Mouse (Mus musculus) CH12.LX (cell line): Measurements from ENCODE around the gene Kcnc4. TPM values are rescaled to one million over a fixed set of nuclear protein-coding genes. Genes with fewer than 3 reads are reported as not detected.

Experiments used
- DNase-seq: peaks from one replicate; pipeline ENCODE4 v3.0.0-alpha.2; 2013; ENCODE audit errors: extremely low read depth
- H3K27ac ChIP-seq: 2 replicates; pipeline ENCODE4 v1.5.1; 2012; ENCODE audit warnings: low read depth, mild to moderate bottlenecking, control low read depth, moderate library complexity; ENCODE audit not compliant: insufficient read depth
- H3K27me3 ChIP-seq: replicated peaks from 2 replicates; pipeline ENCODE3; 2012; ENCODE audit warnings: inconsistent platforms
- H3K36me3 ChIP-seq, 2 experiments: replicated peaks in 1 of 2; 2 replicates each; pipeline versions ENCODE3 to v1.6.1; 2012; ENCODE audit warnings: inconsistent platforms in 1 of 2, low read length in 1 of 2, mild to moderate bottlenecking in 1 of 2, mixed read lengths in 1 of 2, moderate library complexity in 1 of 2; ENCODE audit not compliant: control insufficient read depth in 1 of 2, insufficient read depth in 1 of 2
- H3K4me1 ChIP-seq, 2 experiments: 2 replicates each; pipeline ENCODE4 v1.6.1; 2012; ENCODE audit warnings: inconsistent platforms in 1 of 2, moderate library complexity in 1 of 2; ENCODE audit not compliant: insufficient read depth in 2 of 2, control insufficient read depth in 1 of 2
- H3K4me2 ChIP-seq: 2 replicates; pipeline ENCODE4 v1.6.1; 2012; ENCODE audit warnings: low read depth, mild to moderate bottlenecking, control low read depth; ENCODE audit not compliant: poor library complexity, insufficient read depth, severe bottlenecking
- H3K4me3 ChIP-seq, 3 experiments: fragments of 150-350 bp in 1 of 3; sonication (generic) in 1 of 3; replicated peaks in 1 of 3; 2 replicates each; pipeline versions ENCODE3 to v1.5.1; 2011 to 2012; ENCODE audit warnings: low read depth in 2 of 3, low read length in 2 of 3, mild to moderate bottlenecking in 2 of 3, moderate library complexity in 2 of 3, control low read depth in 1 of 3, improper control_type of control experiment in 1 of 3, inconsistent platforms in 1 of 3, mixed read lengths in 1 of 3; ENCODE audit not compliant: poor library complexity in 1 of 3
- H3K79me2 ChIP-seq: replicated peaks from 2 replicates; pipeline ENCODE4 v1.6.1; 2012; ENCODE audit warnings: mild to moderate bottlenecking, moderate library complexity; ENCODE audit not compliant: control insufficient read depth, poor library complexity, insufficient read depth, severe bottlenecking; ENCODE audit errors: extremely low read depth
- H3K9ac ChIP-seq: 2 replicates; pipeline ENCODE4 v1.6.1; 2012; ENCODE audit warnings: low read depth, mild to moderate bottlenecking, control low read depth, moderate library complexity; ENCODE audit not compliant: insufficient read depth
- H3K9me3 ChIP-seq: replicated peaks from 2 replicates; pipeline ENCODE3; 2012; ENCODE audit warnings: low read length, inconsistent platforms, mixed read lengths
- CHD1 ChIP-seq: IDR thresholded peaks from 2 replicates; pipeline ENCODE4 v1.6.1; 2012; ENCODE audit warnings: low read depth, low read length, improper control_type of control experiment, inconsistent platforms
- CHD2 ChIP-seq: IDR thresholded peaks from 2 replicates; pipeline ENCODE4 v1.6.1; 2011; ENCODE audit warnings: low read length, improper control_type of control experiment
- CTCF ChIP-seq, 2 experiments: IDR thresholded peaks in 1 of 2; conservative IDR thresholded peaks in 1 of 2; 2 replicates each; pipeline ENCODE4 v1.5.1; 2011 to 2012; ENCODE audit warnings: low read depth in 2 of 2, low read length in 2 of 2, improper control_type of control experiment in 1 of 2, inconsistent platforms in 1 of 2, mild to moderate bottlenecking in 1 of 2, moderate library complexity in 1 of 2
- ELF1 ChIP-seq: IDR thresholded peaks from 2 replicates; pipeline ENCODE4 v1.6.1; 2014; ENCODE audit warnings: low read depth, mild to moderate bottlenecking, inconsistent platforms, low read length, improper control_type of control experiment
- ETS1 ChIP-seq: conservative IDR thresholded peaks from 2 replicates; pipeline ENCODE4 v1.6.1; 2012; ENCODE audit warnings: low read depth, mild to moderate bottlenecking, inconsistent platforms, low read length, improper control_type of control experiment, moderate library complexity
- GABPA ChIP-seq: IDR thresholded peaks from 2 replicates; pipeline ENCODE4 v1.6.1; 2012; ENCODE audit warnings: low read depth, low read length, improper control_type of control experiment, inconsistent platforms; ENCODE audit not compliant: insufficient replicate concordance
- HCFC1 ChIP-seq: IDR thresholded peaks from 2 replicates; pipeline ENCODE4 v1.6.1; 2012; ENCODE audit warnings: low read depth, mild to moderate bottlenecking, inconsistent platforms, low read length, improper control_type of control experiment
- JUN ChIP-seq: IDR thresholded peaks from 2 replicates; pipeline ENCODE4 v1.6.1; 2011; ENCODE audit warnings: low read depth, mild to moderate bottlenecking, low read length, improper control_type of control experiment, moderate library complexity; ENCODE audit not compliant: insufficient read depth
- JUND ChIP-seq: conservative IDR thresholded peaks from 2 replicates; pipeline ENCODE4 v1.6.1; 2011; ENCODE audit warnings: low read depth, low read length, improper control_type of control experiment
- MAX ChIP-seq: IDR thresholded peaks from 2 replicates; pipeline ENCODE4 v1.6.1; 2011; ENCODE audit warnings: low read length, improper control_type of control experiment
- MAZ ChIP-seq: IDR thresholded peaks from 2 replicates; pipeline ENCODE4 v1.6.1; 2012; ENCODE audit warnings: low read depth, mild to moderate bottlenecking, inconsistent platforms, low read length, improper control_type of control experiment, moderate library complexity
- MEF2A ChIP-seq: IDR thresholded peaks from 2 replicates; pipeline ENCODE4 v1.6.1; 2014; ENCODE audit warnings: low read depth, mild to moderate bottlenecking, inconsistent platforms, low read length, improper control_type of control experiment, borderline replicate concordance
- NELFE ChIP-seq: IDR thresholded peaks from 2 replicates; pipeline ENCODE4 v1.6.1; 2011; ENCODE audit warnings: low read depth, low read length, improper control_type of control experiment
- POLR2A ChIP-seq: IDR thresholded peaks from 2 replicates; pipeline ENCODE4 v1.6.1; 2011; ENCODE audit warnings: low read depth, mild to moderate bottlenecking, improper control_type of control experiment, low read length
- POLR2AphosphoS2 ChIP-seq: IDR thresholded peaks from 2 replicates; pipeline ENCODE4 v1.6.1; 2011; ENCODE audit warnings: low read depth, low read length, improper control_type of control experiment
- SIN3A ChIP-seq: IDR thresholded peaks from 2 replicates; pipeline ENCODE4 v1.6.1; 2012; ENCODE audit warnings: low read length, improper control_type of control experiment, inconsistent platforms
- SMC3 ChIP-seq: IDR thresholded peaks from 2 replicates; pipeline ENCODE4 v1.6.1; 2011; ENCODE audit warnings: low read depth, low read length, improper control_type of control experiment
- TCF12 ChIP-seq: IDR thresholded peaks from 2 replicates; pipeline ENCODE4 v1.6.1; 2014; ENCODE audit warnings: low read depth, mild to moderate bottlenecking, inconsistent platforms, low read length, improper control_type of control experiment
- ZC3H11A ChIP-seq: IDR thresholded peaks from 2 replicates; pipeline ENCODE4 v1.6.1; 2012; ENCODE audit warnings: low read depth, mild to moderate bottlenecking, inconsistent platforms, low read length, improper control_type of control experiment
- ZKSCAN1 ChIP-seq: IDR thresholded peaks from 2 replicates; pipeline ENCODE4 v1.6.1; 2012; ENCODE audit warnings: low read depth, inconsistent platforms, low read length, improper control_type of control experiment, borderline replicate concordance
- ZMIZ1 ChIP-seq: IDR thresholded peaks from 2 replicates; pipeline ENCODE4 v1.6.1; 2012; ENCODE audit warnings: low read depth, mild to moderate bottlenecking, inconsistent platforms, low read length, improper control_type of control experiment
- dilution Hi-C: fragments of 300-500 bp; cut with MboI; formaldehyde crosslinking; loops from 2 replicates; pipeline ENCODE4 v1.14.3; 2020; ENCODE audit warnings: low sequenced_read_pairs; ENCODE audit not compliant: extremely low pct_unique_long_range_greater_than_20kb, extremely low pct_ligation_motif_present
- in situ Hi-C: fragments of 300-500 bp; cut with MboI; formaldehyde crosslinking; loops from 3 replicates; pipeline ENCODE4 v1.14.3; 2019; ENCODE audit warnings: low sequenced_read_pairs, low pct_ligation_motif_present, low pct_unique_long_range_greater_than_20kb, mixed read lengths
- polyA plus RNA-seq: library from polyadenylated mRNA; unstranded; fragments of >175 nt; gene quantifications from 2 replicates; pipeline ENCODE4 v1.2.1, GENCODE M21; 2012; ENCODE audit warnings: low read depth; ENCODE audit not compliant: insufficient read length
- total RNA-seq, 2 experiments: library from RNA; depleted of rRNA; stranded (reverse); fragments of 300-350 nt in 1 of 2; fragments of >200 nt in 1 of 2; gene quantifications; 2 replicates each; pipeline ENCODE4 v1.2.3; 2012 to 2014

Kcnc4 gene
- total and polyA plus RNA-seq, 3 experiments = not detected

DNA sequence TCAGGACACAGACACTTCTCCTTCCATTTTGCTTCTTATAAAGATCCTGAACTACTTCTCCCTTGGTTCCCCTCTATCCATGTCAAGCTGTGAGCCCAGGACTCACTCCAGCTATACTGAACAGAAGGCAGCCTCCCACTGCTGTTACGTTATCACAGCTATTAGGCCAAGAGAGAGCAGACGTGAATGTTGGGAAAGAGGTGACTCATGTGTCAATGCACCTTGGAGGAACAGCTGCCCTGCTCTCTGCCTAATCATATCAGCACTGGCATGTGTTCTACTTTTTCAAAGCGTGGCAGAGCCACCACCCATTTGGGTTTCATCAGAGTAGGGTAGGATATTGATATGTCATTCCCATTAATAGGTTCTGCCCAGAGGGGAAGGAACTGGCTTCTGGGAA, 12.5 kb downstream of the Kcnc4 start:
- H3K27me3 ChIP-seq = peaks cover 85% of the 10 kb centered on the region
- H3K27ac ChIP-seq = no peak overlapping the region
- H3K4me2 ChIP-seq = no peak overlapping the region
- in situ Hi-C loops (no loop called here), dilution Hi-C loops (no loop called here)
- H3K36me3 ChIP-seq = no peaks in the 10 kb centered on the region
- H3K79me2 ChIP-seq = no peaks in the 10 kb centered on the region
- H3K4me1 ChIP-seq = peaks cover 6 to 10% of the 10 kb centered on the region in 2 experiments; a peak in 3 of 4 replicates
- TF ChIP-seq MAZ (no peak), MEF2A (no peak), CHD2 (no peak), NELFE (no peak), ZMIZ1 (no peak)
- H3K9me3 ChIP-seq = no peaks in the 10 kb centered on the region
- H3K9ac ChIP-seq = no peak overlapping the region
- no peak overlapping the region for H3K4me3 ChIP-seq
- no peak for DNase-seq

DNA sequence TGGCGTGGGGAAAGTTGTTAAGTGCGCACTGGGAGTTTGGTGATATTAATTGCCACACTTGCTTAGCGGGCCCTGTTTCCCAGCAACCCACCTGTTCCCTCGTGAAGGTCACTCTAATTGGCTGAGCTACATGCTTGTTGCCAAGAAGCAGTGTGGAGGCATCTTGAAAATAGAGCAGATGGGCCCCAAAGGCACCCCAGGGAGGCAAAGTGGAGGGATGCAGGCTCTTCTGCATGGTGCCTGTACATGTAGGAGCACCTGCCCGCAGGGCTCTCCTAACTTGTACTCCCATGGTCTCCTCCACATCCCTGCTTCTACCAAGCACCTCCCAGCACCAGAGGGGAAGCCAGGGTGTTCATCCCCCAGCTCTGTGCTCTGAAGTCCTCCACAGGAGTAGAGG, 15.5 kb downstream of the Kcnc4 start:
- peaks cover 1 to 5% of the 10 kb centered on the region in 2 experiments; a peak in 1 of 4 replicates for H3K4me1 ChIP-seq
- H3K9me3 ChIP-seq = no peaks in the 10 kb centered on the region
- H3K27me3 ChIP-seq = peaks cover 92% of the 10 kb centered on the region
- DNase-seq = no peak
- no peak overlapping the region for H3K9ac ChIP-seq
- dilution Hi-C loops (no loop called here), in situ Hi-C loops (no loop called here)
- H3K27ac ChIP-seq = no peak overlapping the region
- no peaks in the 10 kb centered on the region for H3K36me3 ChIP-seq
- H3K79me2 ChIP-seq = no peaks in the 10 kb centered on the region
- TF ChIP-seq SMC3 (no peak), POLR2A (no peak), MAX (no peak), CHD1 (no peak), MAZ (no peak), TCF12 (no peak), JUN (no peak), POLR2AphosphoS2 (no peak), ETS1 (no peak), GABPA (no peak), CHD2 (no peak), HCFC1 (no peak), MEF2A (no peak), CTCF (conservative IDR thresholded peaks at IDR 0.05 in 1 of 2, IDR thresholded peaks at IDR 0.05 in 1 of 2; ENCODE audit: low read depth in 2 of 2, low read length in 2 of 2) (no peak), ZC3H11A (no peak), ZKSCAN1 (no peak), SIN3A (no peak), ELF1 (no peak), JUND (no peak), ZMIZ1 (no peak)
- no peak overlapping the region for H3K4me3 ChIP-seq
- no peak overlapping the region for H3K4me2 ChIP-seq
